Mouse (Mus musculus): ENCODE measurements around the gene Tmem123.

Tmem123 gene

GRCm38 (mm10) chr9:7829531-7830528 lies 66.0 kb downstream of the Tmem123 start:
- DNase-seq = no peak

GRCm38 (mm10) chr9:7833421-7833820 lies 69.6 kb downstream of the Tmem123 start:
- no peak for DNase-seq

- no peak for DNase-seq
These were observed 71.5 kb downstream of the Tmem123 start for GRCm38 (mm10) chr9:7835302-7835701.

GRCm38 (mm10) chr9:7836331-7836730 lies 72.5 kb downstream of the Tmem123 start:
- peak; percentile 66 for DNase-seq

- peak; percentile 98 for DNase-seq
These were observed 73.3 kb downstream of the Tmem123 start, which contains the start of gene Birc2 for GRCm38 (mm10) chr9:7836905-7837805. Gene Birc2, minus strand, starts transcription at chr9:7837064.

GRCm38 (mm10) chr9:7837806-7838440 lies 74.1 kb downstream of the Tmem123 start:
- peak; percentile 51 for DNase-seq

GRCm38 (mm10) chr9:7841221-7841620 lies 77.4 kb downstream of the Tmem123 start:
- DNase-seq = no peak
